18 mouse cellular contexts compared by ENCODE assay signal in the genomic region with DNA sequence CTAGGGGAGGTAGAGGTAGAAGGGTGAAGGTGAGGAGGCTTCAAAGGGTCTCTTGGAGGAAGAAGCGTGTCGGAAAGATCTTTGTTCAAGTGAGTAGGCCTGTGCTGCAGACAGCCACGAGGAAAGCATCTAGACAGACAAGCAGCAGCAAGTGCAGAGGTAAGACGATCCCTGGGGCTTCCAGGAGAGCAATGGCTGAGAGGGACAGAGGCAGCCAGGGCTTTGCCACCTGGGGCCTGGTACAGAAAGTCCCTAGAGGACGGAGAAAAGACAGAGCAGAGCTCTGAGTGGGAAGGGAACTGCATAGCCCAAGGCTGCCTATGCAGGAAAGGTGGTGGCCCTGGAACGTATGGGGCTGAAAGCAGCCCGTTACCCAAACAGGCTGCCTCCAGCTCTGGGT. TPM values are rescaled to one million over a fixed set of nuclear protein-coding genes. Genes with fewer than 3 reads are reported as not detected.
A peak's percentile ranks its signal among the peaks of the same experiment; 100 is the strongest.
DNase-seq lines count a peak whose midpoint lies in the region; ATAC-seq and TF ChIP-seq lines count a peak whose summit lies in the region.
"Had no signal": no experiment of that assay in that cellular context is flagged by ENCODE, and none has a peak within 500 bp of the region (broad histone marks: within the 10 kb centered on the region; RNA-seq: fewer than 3 reads in every experiment).

No protein-coding gene starts in this region.

- H3K4me2 ChIP-seq in heart, embryonic 11.5 days: no peak overlapping the region
- no peak overlapping the region for H3K4me2 ChIP-seq in heart, embryonic 12.5 days
- H3K4me2 ChIP-seq in stomach, postnatal 0 days (replicated peaks; ENCODE audit: low read depth): no peak overlapping the region
- H3K4me2 ChIP-seq: hindbrain, embryonic 14.5 days had no signal

- TF ChIP-seq CTCF in left cerebral cortex, adult 2 months (IDR thresholded peaks at IDR 0.05): no peak
- no peak for TF ChIP-seq CTCF in stomach, postnatal 0 days (IDR thresholded peaks at IDR 0.05; ENCODE audit: low read depth)

- 54% methylated on average over 7 of the region's 7 CpGs for WGBS in heart, embryonic 11.5 days (ENCODE audit: insufficient replicate concordance)
- 65% methylated on average over 7 of the region's 7 CpGs for WGBS in heart, embryonic 12.5 days
- WGBS in limb, embryonic 10.5 days: 51% methylated on average over 7 of the region's 7 CpGs
- WGBS in stomach, postnatal 0 days: 62% methylated on average over 7 of the region's 7 CpGs

- H3K27me3 ChIP-seq in heart, embryonic 11.5 days (ENCODE audit: control insufficient read depth, insufficient read depth, low read length): no peaks in the 10 kb centered on the region
- H3K27me3 ChIP-seq in heart, embryonic 12.5 days (replicated peaks): no peaks in the 10 kb centered on the region
- no peaks in the 10 kb centered on the region for H3K27me3 ChIP-seq in limb, embryonic 10.5 days (ENCODE audit: low read depth, poor library complexity, severe bottlenecking)
- no peaks in the 10 kb centered on the region for H3K27me3 ChIP-seq in stomach, postnatal 0 days (ENCODE audit: control insufficient read depth, insufficient read depth, low read length)

- no peak overlapping the region for H3K4me3 ChIP-seq in heart, embryonic 11.5 days (ENCODE audit: low read depth, low read length)
- no peak overlapping the region for H3K4me3 ChIP-seq in heart, embryonic 12.5 days
- H3K4me3 ChIP-seq in left cerebral cortex, adult 2 months: no peak overlapping the region
- H3K4me3 ChIP-seq in limb, embryonic 10.5 days: no peak overlapping the region
- no peak overlapping the region for H3K4me3 ChIP-seq in stomach, postnatal 0 days (ENCODE audit: low read depth, low read length)

- H3K9ac ChIP-seq in heart, embryonic 11.5 days (ENCODE audit: low read depth, low read length): 0 out of 2 replicates have a peak overlapping the region, but pooled peaks have one; percentile 3
- H3K9ac ChIP-seq in heart, embryonic 12.5 days: no peak overlapping the region
- no peak overlapping the region for H3K9ac ChIP-seq in stomach, postnatal 0 days (ENCODE audit: low read length)
- H3K9ac ChIP-seq: hindbrain, embryonic 14.5 days had no signal

- no peaks in the 10 kb centered on the region for H3K9me3 ChIP-seq in heart, embryonic 11.5 days (replicated peaks; ENCODE audit: control insufficient read depth, low read length)
- H3K9me3 ChIP-seq in heart, embryonic 12.5 days (replicated peaks): no peaks in the 10 kb centered on the region
- H3K9me3 ChIP-seq in limb, embryonic 10.5 days (replicated peaks): no peaks in the 10 kb centered on the region
- H3K9me3 ChIP-seq in stomach, postnatal 0 days (ENCODE audit: control insufficient read depth, low read length): no peaks in the 10 kb centered on the region

- no peak for DNase-seq in left cerebral cortex, adult 2 months (ENCODE audit: extremely low spot score in 1 of 2, low spot score in 2 of 2)
- DNase-seq in left cerebral cortex, postnatal 14 days (ENCODE audit: low spot score in 2 of 2): no peak
- no peak for DNase-seq in limb, embryonic 10.5 days (ENCODE audit: low spot score)
- no peak for DNase-seq in stomach, postnatal 0 days (ENCODE audit: low spot score)
- no peak for DNase-seq in Muller cell, postnatal 12 days (ENCODE audit: inconsistent ontology term)
- DNase-seq: adrenal gland, postnatal 25 days; cerebellum, adult 18-20 months; kidney, adult 8-10 months; kidney, postnatal 36 days; left cerebral cortex, postnatal 4 days; lung, postnatal 14 days; right cerebral cortex, adult 18-20 months; spleen, adult 18-20 months; thymus, postnatal 14 days had no signal

- ATAC-seq in heart, embryonic 11.5 days (replicated peaks; ENCODE audit: insufficient number of reproducible peaks, low FRiP score, low TSS enrichment): no peak
- no peak for ATAC-seq in heart, embryonic 12.5 days (ENCODE audit: insufficient number of reproducible peaks, low FRiP score)
- no peak for ATAC-seq in stomach, postnatal 0 days (ENCODE audit: low FRiP score, low TSS enrichment)
- ATAC-seq: forebrain, embryonic 14.5 days had no signal

- intact Hi-C loops in left cerebral cortex, adult 2 months (cut with DNase I): no loop called here
- intact Hi-C loops in left cerebral cortex, postnatal 14 days (cut with DNase I): loop anchor here (5.0 kb wide), 1 partner anchor 53 kb away; the partner anchor contains the start of gene Rasl11b

- no peak for TF ChIP-seq EP300 in stomach, postnatal 0 days (optimal IDR thresholded peaks at IDR 0.05)

- H3K27ac ChIP-seq in heart, embryonic 11.5 days (ENCODE audit: low read depth, low read length): no peak overlapping the region
- no peak overlapping the region for H3K27ac ChIP-seq in heart, embryonic 12.5 days (ENCODE audit: poor library complexity, severe bottlenecking)
- H3K27ac ChIP-seq in left cerebral cortex, adult 2 months: peak overlapping the region; percentile 45; the same call in 1 of the 2 replicates
- peak overlapping the region; percentile 69 for H3K27ac ChIP-seq in limb, embryonic 10.5 days
- peak overlapping the region; percentile 18; the same call in 1 of the 2 replicates for H3K27ac ChIP-seq in stomach, postnatal 0 days (replicated peaks)
- H3K27ac ChIP-seq: hindbrain, embryonic 14.5 days had no signal

- peaks cover 38% of the 10 kb centered on the region for H3K4me1 ChIP-seq in heart, embryonic 11.5 days (ENCODE audit: control insufficient read depth, insufficient read depth, low read length)
- peaks cover 78% of the 10 kb centered on the region for H3K4me1 ChIP-seq in heart, embryonic 12.5 days (replicated peaks)
- peaks cover 57% of the 10 kb centered on the region for H3K4me1 ChIP-seq in limb, embryonic 10.5 days
- peaks cover 3% of the 10 kb centered on the region; the same call in 1 of the 2 replicates for H3K4me1 ChIP-seq in stomach, postnatal 0 days (replicated peaks; ENCODE audit: control insufficient read depth, insufficient read depth)

- no peaks in the 10 kb centered on the region for H3K36me3 ChIP-seq in heart, embryonic 11.5 days (ENCODE audit: control insufficient read depth, insufficient read depth, low read length)
- no peaks in the 10 kb centered on the region for H3K36me3 ChIP-seq in heart, embryonic 12.5 days
- H3K36me3 ChIP-seq in limb, embryonic 10.5 days: no peaks in the 10 kb centered on the region
- no peaks in the 10 kb centered on the region for H3K36me3 ChIP-seq in stomach, postnatal 0 days (ENCODE audit: control insufficient read depth, insufficient read depth, low read length)

RNA-seq across cellular contexts. Expression of gene Rasl11b, which starts 55.2 kb away (rescaled TPM):
- polyA plus RNA-seq in heart, embryonic 11.5 days (2014; fragmentation: Nextera tagmentation; extraction: Ambion mirVana): 75.9 and 87.0 TPM in 2 replicates
- polyA plus RNA-seq in heart, embryonic 12.5 days (2016; fragmentation: Nextera tagmentation; extraction: Ambion mirVana): 107 TPM in 2 replicates
- total RNA-seq in left cerebral cortex, adult 2 months (2021): 100 to 1,000 TPM in 1 of 2 experiments, 10 to 100 TPM in 1; 72.5 to 103 TPM
- 100 to 1,000 TPM in 1 of 2 experiments, 10 to 100 TPM in 1; 97.1 to 110 TPM for total RNA-seq in left cerebral cortex, postnatal 14 days (2021)
- polyA plus RNA-seq in limb, embryonic 10.5 days (2016; fragmentation: Nextera tagmentation; extraction: Ambion mirVana): 40.7 and 91.2 TPM in 2 replicates
- polyA plus RNA-seq in stomach, postnatal 0 days (2015; fragmentation: Nextera tagmentation; extraction: Ambion mirVana): 33.6 and 45.0 TPM in 2 replicates

Comparison
In these comparisons a context has a peak if more than half of its experiments do, and no peak if none do; other contexts are left out.
1. H3K27ac ChIP-seq: peak in left cerebral cortex, adult 2 months (single experiment), limb, embryonic 10.5 days (single experiment) and stomach, postnatal 0 days (single experiment); none in heart, embryonic 11.5 days (single experiment) and heart, embryonic 12.5 days (single experiment).